In genomic region chrX:106171106-106171852, GRCm38 (mm10) we compare ENCODE assay signal across 8 mouse cellular contexts. TPM values are rescaled to one million over a fixed set of nuclear protein-coding genes. Genes with fewer than 3 reads are reported as not detected.
DNase-seq lines count a peak whose midpoint lies in the region; ATAC-seq lines count a peak whose summit lies in the region.

No protein-coding gene starts in this region.

- no peaks in the 10 kb centered on the region for H3K27me3 ChIP-seq in megakaryocyte, embryonic 14.5 days (replicated peaks)

- no peaks in the 10 kb centered on the region for H3K36me3 ChIP-seq in megakaryocyte, embryonic 14.5 days (replicated peaks; ENCODE audit: low read length)

- ATAC-seq in common myeloid progenitor, adult 5-6 weeks (replicated peaks; ENCODE audit: low read depth, poor library complexity, severe bottlenecking) = peak; percentile 97

- H3K9me3 ChIP-seq in megakaryocyte, embryonic 14.5 days = 0 out of 2 replicates have a peak, but pooled peaks cover 2% of the 10 kb centered on the region

- DNase-seq in ZHBTc4 (ENCODE audit: low read depth, low spot score) = peak; percentile 85
- DNase-seq in gastrocnemius, adult 8-10 months (ENCODE audit: low spot score in 2 of 2) = peak; percentile 17 to 36
- peak; percentile 70 for DNase-seq in hindlimb bud, embryonic 11.5 days (ENCODE audit: extremely low spot score, low read depth, low spot score)
- DNase-seq in left cerebral cortex, adult 8-10 months (ENCODE audit: low spot score in 2 of 2) = peak; percentile 28 to 42
- peak; percentile 75 to 86 for DNase-seq in right cerebral cortex, postnatal 10 days (ENCODE audit: low spot score in 2 of 2)
- DNase-seq in urinary bladder, postnatal 14 days (ENCODE audit: low spot score) = peak; percentile 77

- peak overlapping the region; percentile 84 for H3K4me3 ChIP-seq in megakaryocyte, embryonic 14.5 days (replicated peaks)

- 0 out of 2 replicates have a peak, but pooled peaks cover 12% of the 10 kb centered on the region for H3K4me1 ChIP-seq in megakaryocyte, embryonic 14.5 days

RNA-seq across cellular contexts. Expression of gene Pgk1, which starts 15.6 kb away (rescaled TPM):
- total RNA-seq in common myeloid progenitor, adult 5-6 weeks (2017) = 203 and 235 TPM in 2 replicates
- total RNA-seq in gastrocnemius, adult 8-10 months (2022) = 1,000 to 10,000 TPM in 2 of 4 experiments, 100 to 1,000 TPM in 2; 909 to 1,066 (median 1,006) TPM
- 100 to 1,000 TPM; 451 to 500 (median 488) TPM for total RNA-seq in left cerebral cortex, adult 8-10 months (2022)
- polyA plus RNA-seq in megakaryocyte, embryonic 14.5 days (2012; ENCODE audit: insufficient read depth, low replicate concordance) = 16.2 and 62.6 TPM in 2 replicates

RNA-seq across cellular contexts. Expression of gene Tlr13, which starts 28.3 kb away (rescaled TPM):
- total RNA-seq in common myeloid progenitor, adult 5-6 weeks (2017) = 0.05 and 0.97 TPM in 2 replicates
- total RNA-seq in gastrocnemius, adult 8-10 months (2022) = under 1 TPM in 3 of 4 experiments, not detected in 1; 0.07 to 0.32 (median 0.16) TPM
- total RNA-seq in left cerebral cortex, adult 8-10 months (2022) = 1 to 10 TPM; 1.4 to 3.7 (median 2.6) TPM
- 0.41 TPM in 1 of 2 replicates, not detected in the other for polyA plus RNA-seq in megakaryocyte, embryonic 14.5 days (2012; ENCODE audit: insufficient read depth, low replicate concordance)

RNA-seq across cellular contexts. Expression of gene Taf9b, which starts 49.7 kb away (rescaled TPM):
- 8.5 and 9.4 TPM in 2 replicates for total RNA-seq in common myeloid progenitor, adult 5-6 weeks (2017)
- 10 to 100 TPM; 10.1 to 12.1 (median 10.8) TPM for total RNA-seq in gastrocnemius, adult 8-10 months (2022)
- 10 to 100 TPM; 24.4 to 27.2 (median 26.2) TPM for total RNA-seq in left cerebral cortex, adult 8-10 months (2022)
- 0.86 TPM in 1 of 2 replicates, not detected in the other for polyA plus RNA-seq in megakaryocyte, embryonic 14.5 days (2012; ENCODE audit: insufficient read depth, low replicate concordance)

Comparison
In these comparisons a context has a peak if more than half of its experiments do, and no peak if none do; other contexts are left out.
1. Peak in every context shown above with its lines: DNase-seq, ATAC-seq and H3K4me3 ChIP-seq.
2. DNase-seq: peak in every context shown above with its lines; median percentile 85 in ZHBTc4; 80 in right cerebral cortex, postnatal 10 days; 77 in urinary bladder, postnatal 14 days; 70 in hindlimb bud, embryonic 11.5 days; 35 in left cerebral cortex, adult 8-10 months; 26 in gastrocnemius, adult 8-10 months.